Mouse (Mus musculus) CH12.LX (cell line): ENCODE measurements around the gene Map1a. TPM values are rescaled to one million over a fixed set of nuclear protein-coding genes. Genes with fewer than 3 reads are reported as not detected.

Source experiments
- DNase-seq: peaks from one replicate; pipeline ENCODE4 v3.0.0-alpha.2; 2013; ENCODE audit errors: extremely low read depth
- H3K27ac ChIP-seq: 2 replicates; pipeline ENCODE4 v1.5.1; 2012; ENCODE audit warnings: low read depth, mild to moderate bottlenecking, control low read depth, moderate library complexity; ENCODE audit not compliant: insufficient read depth
- H3K27me3 ChIP-seq: replicated peaks from 2 replicates; pipeline ENCODE3; 2012; ENCODE audit warnings: inconsistent platforms
- H3K36me3 ChIP-seq, 2 experiments: replicated peaks in 1 of 2; 2 replicates each; pipeline versions ENCODE3 to v1.6.1; 2012; ENCODE audit warnings: inconsistent platforms in 1 of 2, low read length in 1 of 2, mild to moderate bottlenecking in 1 of 2, mixed read lengths in 1 of 2, moderate library complexity in 1 of 2; ENCODE audit not compliant: control insufficient read depth in 1 of 2, insufficient read depth in 1 of 2
- H3K4me1 ChIP-seq, 2 experiments: 2 replicates each; pipeline ENCODE4 v1.6.1; 2012; ENCODE audit warnings: inconsistent platforms in 1 of 2, moderate library complexity in 1 of 2; ENCODE audit not compliant: insufficient read depth in 2 of 2, control insufficient read depth in 1 of 2
- H3K4me2 ChIP-seq: 2 replicates; pipeline ENCODE4 v1.6.1; 2012; ENCODE audit warnings: low read depth, mild to moderate bottlenecking, control low read depth; ENCODE audit not compliant: poor library complexity, insufficient read depth, severe bottlenecking
- H3K4me3 ChIP-seq, 3 experiments: fragments of 150-350 bp in 1 of 3; sonication (generic) in 1 of 3; replicated peaks in 1 of 3; 2 replicates each; pipeline versions ENCODE3 to v1.5.1; 2011 to 2012; ENCODE audit warnings: low read depth in 2 of 3, low read length in 2 of 3, mild to moderate bottlenecking in 2 of 3, moderate library complexity in 2 of 3, control low read depth in 1 of 3, improper control_type of control experiment in 1 of 3, inconsistent platforms in 1 of 3, mixed read lengths in 1 of 3; ENCODE audit not compliant: poor library complexity in 1 of 3
- H3K79me2 ChIP-seq: replicated peaks from 2 replicates; pipeline ENCODE4 v1.6.1; 2012; ENCODE audit warnings: mild to moderate bottlenecking, moderate library complexity; ENCODE audit not compliant: control insufficient read depth, poor library complexity, insufficient read depth, severe bottlenecking; ENCODE audit errors: extremely low read depth
- H3K9ac ChIP-seq: 2 replicates; pipeline ENCODE4 v1.6.1; 2012; ENCODE audit warnings: low read depth, mild to moderate bottlenecking, control low read depth, moderate library complexity; ENCODE audit not compliant: insufficient read depth
- H3K9me3 ChIP-seq: replicated peaks from 2 replicates; pipeline ENCODE3; 2012; ENCODE audit warnings: low read length, inconsistent platforms, mixed read lengths
- CHD1 ChIP-seq: IDR thresholded peaks from 2 replicates; pipeline ENCODE4 v1.6.1; 2012; ENCODE audit warnings: low read depth, low read length, improper control_type of control experiment, inconsistent platforms
- CHD2 ChIP-seq: IDR thresholded peaks from 2 replicates; pipeline ENCODE4 v1.6.1; 2011; ENCODE audit warnings: low read length, improper control_type of control experiment
- CTCF ChIP-seq, 2 experiments: IDR thresholded peaks in 1 of 2; conservative IDR thresholded peaks in 1 of 2; 2 replicates each; pipeline ENCODE4 v1.5.1; 2011 to 2012; ENCODE audit warnings: low read depth in 2 of 2, low read length in 2 of 2, improper control_type of control experiment in 1 of 2, inconsistent platforms in 1 of 2, mild to moderate bottlenecking in 1 of 2, moderate library complexity in 1 of 2
- E2F4 ChIP-seq: IDR thresholded peaks from 2 replicates; pipeline ENCODE4 v1.6.1; 2011; ENCODE audit warnings: low read depth, low read length, improper control_type of control experiment; ENCODE audit not compliant: insufficient replicate concordance
- ELF1 ChIP-seq: IDR thresholded peaks from 2 replicates; pipeline ENCODE4 v1.6.1; 2014; ENCODE audit warnings: low read depth, mild to moderate bottlenecking, inconsistent platforms, low read length, improper control_type of control experiment
- ETS1 ChIP-seq: conservative IDR thresholded peaks from 2 replicates; pipeline ENCODE4 v1.6.1; 2012; ENCODE audit warnings: low read depth, mild to moderate bottlenecking, inconsistent platforms, low read length, improper control_type of control experiment, moderate library complexity
- GABPA ChIP-seq: IDR thresholded peaks from 2 replicates; pipeline ENCODE4 v1.6.1; 2012; ENCODE audit warnings: low read depth, low read length, improper control_type of control experiment, inconsistent platforms; ENCODE audit not compliant: insufficient replicate concordance
- HCFC1 ChIP-seq: IDR thresholded peaks from 2 replicates; pipeline ENCODE4 v1.6.1; 2012; ENCODE audit warnings: low read depth, mild to moderate bottlenecking, inconsistent platforms, low read length, improper control_type of control experiment
- IRF4 ChIP-seq: IDR thresholded peaks from 2 replicates; pipeline ENCODE4 v1.6.1; 2014; ENCODE audit warnings: low read depth, mild to moderate bottlenecking, inconsistent platforms, low read length, improper control_type of control experiment
- KAT2A ChIP-seq: IDR thresholded peaks from 2 replicates; pipeline ENCODE4 v1.6.1; 2012; ENCODE audit warnings: low read length, improper control_type of control experiment, inconsistent platforms; ENCODE audit not compliant: insufficient replicate concordance
- MAZ ChIP-seq: IDR thresholded peaks from 2 replicates; pipeline ENCODE4 v1.6.1; 2012; ENCODE audit warnings: low read depth, mild to moderate bottlenecking, inconsistent platforms, low read length, improper control_type of control experiment, moderate library complexity
- MXI1 ChIP-seq: IDR thresholded peaks from 2 replicates; pipeline ENCODE4 v1.6.1; 2011; ENCODE audit warnings: mild to moderate bottlenecking, low read depth, low read length, improper control_type of control experiment
- MYC ChIP-seq: IDR thresholded peaks from 2 replicates; pipeline ENCODE4 v1.6.1; 2011; ENCODE audit warnings: low read depth, mild to moderate bottlenecking, improper control_type of control experiment, low read length
- NELFE ChIP-seq: IDR thresholded peaks from 2 replicates; pipeline ENCODE4 v1.6.1; 2011; ENCODE audit warnings: low read depth, low read length, improper control_type of control experiment
- NRF1 ChIP-seq: IDR thresholded peaks from 2 replicates; pipeline ENCODE4 v1.6.1; 2014; ENCODE audit warnings: low read depth, mild to moderate bottlenecking, inconsistent platforms, low read length, improper control_type of control experiment, moderate library complexity
- POLR2A ChIP-seq: IDR thresholded peaks from 2 replicates; pipeline ENCODE4 v1.6.1; 2011; ENCODE audit warnings: low read depth, mild to moderate bottlenecking, improper control_type of control experiment, low read length
- RAD21 ChIP-seq: IDR thresholded peaks from 2 replicates; pipeline ENCODE4 v1.6.1; 2011; ENCODE audit warnings: low read depth, mild to moderate bottlenecking, low read length, improper control_type of control experiment, moderate library complexity
- RCOR1 ChIP-seq: conservative IDR thresholded peaks from 2 replicates; pipeline ENCODE4 v1.6.1; 2012; ENCODE audit warnings: low read depth, mild to moderate bottlenecking, inconsistent platforms, low read length, improper control_type of control experiment
- SMC3 ChIP-seq: IDR thresholded peaks from 2 replicates; pipeline ENCODE4 v1.6.1; 2011; ENCODE audit warnings: low read depth, low read length, improper control_type of control experiment
- TBP ChIP-seq: conservative IDR thresholded peaks from 2 replicates; pipeline ENCODE4 v1.6.1; 2011; ENCODE audit warnings: low read depth, low read length, improper control_type of control experiment
- TCF12 ChIP-seq: IDR thresholded peaks from 2 replicates; pipeline ENCODE4 v1.6.1; 2014; ENCODE audit warnings: low read depth, mild to moderate bottlenecking, inconsistent platforms, low read length, improper control_type of control experiment
- USF1 ChIP-seq: IDR thresholded peaks from 2 replicates; pipeline ENCODE4 v1.6.1; 2014; ENCODE audit warnings: low read depth, mild to moderate bottlenecking, inconsistent platforms, low read length, improper control_type of control experiment
- USF2 ChIP-seq: conservative IDR thresholded peaks from 2 replicates; pipeline ENCODE4 v1.6.1; 2011; ENCODE audit warnings: low read depth, low read length, improper control_type of control experiment
- ZMIZ1 ChIP-seq: IDR thresholded peaks from 2 replicates; pipeline ENCODE4 v1.6.1; 2012; ENCODE audit warnings: low read depth, mild to moderate bottlenecking, inconsistent platforms, low read length, improper control_type of control experiment
- ZNF384 ChIP-seq: IDR thresholded peaks from 2 replicates; pipeline ENCODE4 v1.6.1; 2012; ENCODE audit warnings: low read depth, low read length, improper control_type of control experiment, inconsistent platforms
- dilution Hi-C: fragments of 300-500 bp; cut with MboI; formaldehyde crosslinking; loops from 2 replicates; pipeline ENCODE4 v1.14.3; 2020; ENCODE audit warnings: low sequenced_read_pairs; ENCODE audit not compliant: extremely low pct_unique_long_range_greater_than_20kb, extremely low pct_ligation_motif_present
- in situ Hi-C: fragments of 300-500 bp; cut with MboI; formaldehyde crosslinking; loops from 3 replicates; pipeline ENCODE4 v1.14.3; 2019; ENCODE audit warnings: low sequenced_read_pairs, low pct_ligation_motif_present, low pct_unique_long_range_greater_than_20kb, mixed read lengths
- polyA plus RNA-seq: library from polyadenylated mRNA; unstranded; fragments of >175 nt; gene quantifications from 2 replicates; pipeline ENCODE4 v1.2.1, GENCODE M21; 2012; ENCODE audit warnings: low read depth; ENCODE audit not compliant: insufficient read length
- total RNA-seq, 2 experiments: library from RNA; depleted of rRNA; stranded (reverse); fragments of 300-350 nt in 1 of 2; fragments of >200 nt in 1 of 2; gene quantifications; 2 replicates each; pipeline ENCODE4 v1.2.3; 2012 to 2014

Map1a gene
- total and polyA plus RNA-seq, 3 experiments, result 0.16 to 7.2 (median 0.38) TPM

DNA sequence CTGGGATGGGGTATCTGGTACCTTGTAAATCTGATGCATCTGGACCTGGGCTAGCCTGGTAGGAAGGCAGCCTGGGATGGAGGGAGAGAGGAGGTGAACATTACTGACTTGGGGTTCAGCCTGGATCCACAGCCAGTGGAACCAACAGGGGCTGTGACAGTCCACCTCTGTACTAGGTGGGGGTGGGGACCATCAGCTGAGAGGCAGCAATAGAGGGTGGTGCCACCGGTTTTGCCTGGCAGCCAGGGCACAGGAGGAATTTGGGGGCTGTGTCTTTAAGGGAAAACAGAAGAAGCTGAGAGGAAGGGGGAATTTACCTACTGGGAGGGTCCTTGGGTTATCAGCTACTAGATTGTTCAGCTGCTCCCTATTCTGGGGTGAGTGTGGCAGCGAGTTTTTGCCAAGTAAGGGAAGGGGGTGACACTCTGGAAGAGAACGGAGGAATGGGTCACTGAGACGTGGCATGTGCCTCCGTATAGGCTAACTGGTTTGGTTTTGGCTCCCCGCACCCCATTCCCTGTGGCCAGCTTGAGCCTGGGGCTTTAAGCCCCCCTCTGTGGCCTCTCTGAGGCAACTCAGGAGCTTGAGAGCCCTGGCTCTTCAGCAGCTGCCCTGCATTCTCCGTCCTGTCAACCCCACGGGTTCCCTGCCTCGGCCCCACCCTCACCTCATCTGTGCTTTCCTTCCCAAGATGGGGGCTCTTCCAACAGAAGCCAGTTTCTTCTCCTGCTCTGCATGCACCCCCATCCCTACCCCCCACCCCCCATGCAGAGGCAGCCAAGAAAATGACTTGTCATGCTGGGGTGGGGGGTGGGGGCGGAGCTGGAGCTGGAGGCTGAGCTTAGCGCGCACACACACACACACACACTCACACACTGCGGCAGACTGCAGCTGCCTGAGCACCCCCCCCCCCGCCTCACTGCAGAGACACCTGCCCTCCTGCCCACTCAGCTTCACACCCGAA is 6.5 kb downstream of the Map1a start:
- H3K4me1 ChIP-seq, result peaks cover 22 to 52% of the 10 kb centered on the region in 2 experiments
- in situ Hi-C loops (no loop called here), dilution Hi-C loops (no loop called here)
- TF ChIP-seq E2F4, result no peak
- no peak for TF ChIP-seq ZNF384
- no peak for TF ChIP-seq ETS1
- no peak for TF ChIP-seq KAT2A
- TF ChIP-seq RCOR1, result no peak
- TF ChIP-seq USF1, result no peak
- TF ChIP-seq MYC, result no peak
- no peak for TF ChIP-seq HCFC1
- no peak for TF ChIP-seq MAZ
- no peak for TF ChIP-seq POLR2A
- TF ChIP-seq USF2, result no peak
- TF ChIP-seq ELF1, result no peak
- TF ChIP-seq TCF12, result no peak
- TF ChIP-seq NRF1, result no peak
- no peak for TF ChIP-seq ZMIZ1
- TF ChIP-seq MXI1, result no peak
- TF ChIP-seq SMC3, result no peak
- TF ChIP-seq CTCF (conservative IDR thresholded peaks at IDR 0.05 in 1 of 2, IDR thresholded peaks at IDR 0.05 in 1 of 2; ENCODE audit: low read depth in 2 of 2, low read length in 2 of 2), result no peak
- peak overlapping the region in 2 of 3 experiments; percentile 4 to 43 for H3K4me3 ChIP-seq
- no peaks in the 10 kb centered on the region for H3K79me2 ChIP-seq
- peak overlapping the region; percentile 33; the same call in 1 of the 2 replicates for H3K4me2 ChIP-seq
- no peak for DNase-seq
- no peak overlapping the region for H3K9ac ChIP-seq
- H3K27ac ChIP-seq, result no peak overlapping the region
- H3K9me3 ChIP-seq, result no peaks in the 10 kb centered on the region
- peaks cover 0 to 17% of the 10 kb centered on the region in 2 experiments for H3K36me3 ChIP-seq
- H3K27me3 ChIP-seq, result peaks cover 3% of the 10 kb centered on the region

DNA sequence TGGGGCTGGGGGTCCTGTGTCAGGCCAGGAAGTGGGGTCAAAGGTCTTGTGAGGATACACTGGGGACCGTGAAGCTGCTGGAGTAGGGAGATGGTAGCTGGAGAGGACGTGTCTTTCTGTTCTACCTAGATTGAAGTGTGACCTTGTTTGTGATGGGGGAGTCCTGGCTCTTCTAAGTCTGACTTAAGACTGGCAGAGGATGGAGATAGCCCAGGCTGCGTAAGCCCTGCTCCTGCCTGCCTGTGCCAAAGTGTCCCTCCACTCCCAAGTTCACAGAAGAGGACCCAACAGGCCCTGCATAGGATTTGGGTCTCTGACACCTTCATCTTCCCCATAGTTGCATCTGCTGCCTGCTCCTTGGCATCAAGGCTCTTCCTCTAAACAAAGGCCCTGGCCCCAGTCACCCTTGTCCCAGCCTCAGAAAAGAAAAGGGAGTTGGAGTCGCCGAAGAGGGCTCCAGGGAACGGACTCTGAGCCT is 7.4 kb downstream of the Map1a start:
- dilution Hi-C loops, result no loop called here
- TF ChIP-seq GABPA, result no peak
- no peak for TF ChIP-seq ELF1
- TF ChIP-seq ZMIZ1, result no peak
- TF ChIP-seq TBP, result no peak
- no peak for TF ChIP-seq IRF4
- TF ChIP-seq NRF1, result no peak
- no peak for TF ChIP-seq CHD2
- TF ChIP-seq RAD21, result no peak
- TF ChIP-seq CTCF (conservative IDR thresholded peaks at IDR 0.05 in 1 of 2, IDR thresholded peaks at IDR 0.05 in 1 of 2; ENCODE audit: low read depth in 2 of 2, low read length in 2 of 2), result no peak
- no peak for TF ChIP-seq NELFE
- no peak for TF ChIP-seq MYC
- TF ChIP-seq ETS1, result no peak
- no peak for TF ChIP-seq TCF12
- TF ChIP-seq CHD1, result no peak
- TF ChIP-seq, all 38 proteins: peak for 0
- in situ Hi-C loops, result no loop called here
- Histone ChIP-seq H3K27me3 (no peaks in the 10 kb centered on the region), H3K9me3 (no peaks in the 10 kb centered on the region), H3K4me2 (no peak overlapping the region), H3K79me2 (no peaks in the 10 kb centered on the region), H3K27ac (no peak overlapping the region), H3K36me3 (peaks cover 0 to 26% of the 10 kb centered on the region in 2 experiments), H3K9ac (no peak overlapping the region), H3K4me3 (no peak overlapping the region), H3K4me1 (peaks cover 22 to 52% of the 10 kb centered on the region in 2 experiments)
- no peak for DNase-seq
